Mouse (Mus musculus): ENCODE measurements around the gene Pcsk4. TPM values are rescaled to one million over a fixed set of nuclear protein-coding genes. Genes with fewer than 3 reads are reported as not detected.

Gene Pcsk4
- total RNA-seq, 2 experiments from 2014 or later: 0.78 to 0.97 TPM

DNA sequence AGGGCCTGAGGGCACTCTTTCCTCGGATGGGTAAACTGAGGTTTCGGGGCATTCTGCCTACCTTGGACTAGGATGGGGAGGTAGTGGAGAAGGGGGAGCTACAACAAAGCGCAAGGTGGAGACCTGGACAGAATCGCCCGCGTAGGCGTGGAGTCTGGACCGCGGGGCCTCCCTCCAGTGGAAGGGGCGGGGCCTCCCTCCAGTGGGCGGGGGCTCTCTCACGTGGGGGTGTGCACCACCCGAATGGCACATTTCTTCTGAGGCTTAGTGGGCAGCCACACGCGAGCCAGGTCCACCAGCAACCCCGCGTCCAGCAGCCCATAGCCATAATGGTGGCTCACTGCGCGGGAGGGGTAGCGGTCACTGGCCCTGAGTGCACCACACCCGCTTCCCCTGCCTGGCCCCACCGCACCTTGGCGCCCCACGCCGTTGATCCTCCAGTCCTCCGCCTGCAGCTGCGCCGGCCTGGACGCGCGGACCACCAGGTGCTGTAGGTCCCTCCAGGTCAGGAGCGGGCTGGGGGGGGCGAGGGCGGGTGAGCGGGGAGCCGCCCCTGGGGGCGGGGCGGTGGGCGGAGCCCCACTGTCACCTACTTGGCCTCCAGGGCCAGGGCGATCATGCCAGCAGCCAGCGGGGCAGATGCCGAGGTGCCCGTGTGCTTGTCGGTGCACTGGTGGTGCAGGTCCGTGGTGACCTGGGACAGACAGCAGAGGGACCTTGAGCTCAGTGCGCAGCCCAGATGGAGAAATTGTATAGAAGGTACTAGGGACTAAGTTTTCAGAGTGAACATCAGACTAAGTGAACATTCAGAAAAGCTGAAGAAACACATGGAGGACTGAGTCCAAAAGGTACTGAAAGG is 5.8 kb downstream of the Pcsk4 start:
- DNase-seq (ENCODE audit: low spot score): peak; percentile 72

DNA sequence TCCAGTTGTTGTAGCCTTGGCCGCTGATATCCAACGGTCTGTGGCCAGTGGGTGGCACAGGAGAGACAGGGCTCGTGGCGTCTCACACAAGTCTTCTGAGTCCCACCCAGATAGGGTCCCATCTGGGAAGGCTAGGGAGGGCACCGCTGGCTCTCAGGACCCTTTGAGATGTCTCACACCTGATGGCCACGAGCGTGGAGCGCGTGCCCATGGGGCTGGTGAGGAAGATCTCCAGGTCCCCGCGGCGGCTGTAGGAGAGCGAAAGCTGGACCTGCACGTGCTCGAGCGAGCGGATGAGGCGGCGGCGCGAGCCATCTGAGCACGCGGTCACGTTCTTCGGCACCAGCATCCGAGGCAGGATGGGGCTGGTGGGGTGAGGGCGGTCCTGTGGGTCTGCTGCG is 6.5 kb downstream of the Pcsk4 start:
- DNase-seq (ENCODE audit: low spot score): no peak

DNA sequence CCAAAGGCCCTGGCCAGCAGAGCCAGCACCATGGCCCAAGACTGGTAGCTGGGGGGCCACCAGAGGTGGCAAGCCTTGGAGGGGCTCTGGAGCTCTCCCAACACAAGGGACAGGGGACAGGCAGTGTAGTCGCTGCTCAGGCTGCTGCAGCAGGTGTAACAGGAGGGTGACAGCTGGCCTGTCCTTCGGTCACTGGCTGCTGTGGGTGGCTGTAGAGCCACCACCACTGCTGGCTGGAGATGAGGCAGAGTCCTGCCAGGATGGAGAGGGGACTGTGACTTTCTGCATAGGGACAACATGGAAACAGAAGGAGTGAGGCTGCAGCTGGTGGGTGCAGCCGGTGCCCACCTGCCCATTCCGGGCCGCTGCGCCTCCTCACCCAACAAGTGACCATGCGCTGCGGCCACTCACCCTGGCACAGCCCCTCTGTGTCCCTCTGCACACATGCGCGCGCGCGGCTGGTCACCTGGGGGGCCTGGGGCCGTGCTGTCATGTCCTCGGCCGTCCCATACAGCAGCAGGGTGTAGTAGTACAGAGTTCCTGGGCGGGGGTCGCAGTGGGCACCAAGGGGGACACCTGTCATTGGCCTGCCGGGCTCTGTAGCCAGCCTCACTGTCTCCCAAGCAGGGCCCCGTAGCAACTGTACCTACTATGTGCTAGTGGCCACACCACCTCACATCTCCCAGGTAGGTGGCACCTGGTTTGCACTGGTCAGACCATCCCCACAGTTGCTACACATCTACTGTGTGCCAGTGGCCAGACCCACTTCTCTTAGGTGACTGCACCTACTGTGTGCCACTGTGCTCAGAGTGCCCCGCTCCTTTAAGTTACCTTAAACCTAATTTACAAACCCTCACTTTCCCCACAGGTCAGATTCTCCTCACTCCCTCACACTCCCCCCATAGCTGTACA is 7.4 kb downstream of the Pcsk4 start:
- no peak for DNase-seq (ENCODE audit: low spot score)

DNA sequence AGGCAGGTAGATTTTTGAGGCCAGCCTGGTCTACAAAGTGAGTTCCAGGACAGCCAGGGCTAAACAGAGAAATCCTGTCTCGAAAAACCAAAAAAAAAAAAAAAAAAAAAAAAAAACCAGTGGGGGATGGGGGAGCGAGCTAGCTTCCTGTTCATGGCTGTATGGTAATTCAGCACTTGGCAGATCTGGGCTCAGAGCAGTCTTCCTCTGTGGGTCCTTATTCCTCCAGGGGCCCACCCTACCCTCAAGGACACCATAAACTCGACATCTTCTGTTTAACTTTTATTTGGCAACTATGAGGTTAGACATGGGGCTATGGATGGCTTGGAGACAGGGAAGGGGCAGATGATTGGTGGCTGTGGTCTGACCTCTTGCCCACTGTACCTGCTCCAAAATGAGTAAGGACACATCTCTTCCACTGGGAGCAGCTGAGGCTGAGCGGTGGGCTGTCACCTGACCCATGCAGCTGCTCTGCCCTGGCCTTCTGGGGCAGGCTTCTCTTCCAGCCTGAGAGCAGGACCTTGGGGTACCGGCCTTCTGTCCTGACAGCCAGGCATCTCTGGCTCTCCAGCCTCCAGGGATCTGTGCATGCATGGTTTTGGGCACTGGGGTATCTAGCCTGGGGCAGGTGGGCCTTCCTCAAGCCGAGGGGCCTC is 8.2 kb downstream of the Pcsk4 start:
- DNase-seq (ENCODE audit: low spot score): no peak

DNA sequence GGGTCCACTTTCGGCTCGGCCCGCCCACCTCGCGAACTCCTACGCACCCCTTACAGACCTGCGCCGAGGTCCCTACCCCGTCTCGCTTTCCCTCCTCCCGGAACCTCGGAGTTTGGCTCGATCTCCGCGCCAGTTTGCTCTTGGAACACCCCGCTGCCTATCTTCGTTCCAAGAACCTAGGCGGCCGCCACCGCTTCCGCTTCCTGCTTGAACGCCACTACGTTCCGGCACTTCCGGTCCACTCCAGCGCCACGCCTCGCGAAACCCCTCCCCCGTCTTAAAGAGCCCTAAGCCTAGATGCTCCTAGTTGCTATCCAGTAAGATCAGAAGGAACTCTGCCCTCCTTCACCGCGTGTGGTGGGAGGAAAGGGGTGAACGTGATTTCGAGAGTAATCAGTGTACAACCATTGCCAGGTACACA is 8.9 kb downstream of the Pcsk4 start, which contains the start of gene 2310011J03Rik:
Gene 2310011J03Rik, minus strand, starts transcription at position 198 of the 421 bp plus-strand sequence.
- DNase-seq (ENCODE audit: low spot score): peak; percentile 94

DNA sequence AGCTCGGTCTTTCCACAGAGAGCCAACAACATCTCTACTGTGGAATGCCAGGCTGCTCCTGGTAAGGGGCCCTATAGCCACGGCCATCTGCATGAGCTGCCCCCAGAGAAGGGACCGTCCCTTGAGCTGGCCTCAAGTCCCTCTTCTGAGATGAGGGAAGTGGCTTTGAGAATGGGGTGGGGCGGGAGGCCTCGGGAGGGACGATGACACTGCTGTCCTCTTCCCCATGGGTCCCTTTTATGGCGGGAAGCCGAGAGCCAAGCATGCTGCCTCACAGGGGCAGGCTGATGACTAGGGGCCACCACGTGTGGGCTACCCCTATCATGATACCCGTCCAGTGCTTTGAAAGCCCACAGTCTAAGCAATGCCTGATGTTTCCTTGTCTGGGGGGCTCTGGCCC is 12.3 kb downstream of the Pcsk4 start:
- no peak for DNase-seq (ENCODE audit: low spot score)

DNA sequence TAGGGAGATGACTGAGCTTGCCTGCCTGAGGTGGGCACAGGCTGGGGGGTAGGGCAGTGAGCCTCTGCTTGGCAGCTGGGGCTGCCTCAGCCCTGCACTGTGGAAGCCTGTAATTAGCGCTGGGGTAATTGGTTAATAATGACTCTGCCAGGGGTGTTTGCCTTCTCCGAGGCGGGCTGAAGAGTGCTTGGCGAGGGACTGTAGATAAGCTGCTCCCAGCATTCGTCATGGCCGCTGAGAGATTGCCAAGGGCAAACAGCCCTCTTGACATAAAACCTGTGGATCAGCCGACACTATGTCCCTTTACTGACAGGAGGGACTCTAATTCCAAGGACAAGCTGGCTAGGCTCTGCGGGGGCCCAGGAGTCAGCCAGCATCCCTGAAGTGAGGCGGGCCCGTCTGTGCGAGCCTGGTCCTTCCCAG is 12.9 kb downstream of the Pcsk4 start:
- no peak for DNase-seq (ENCODE audit: low spot score)

DNA sequence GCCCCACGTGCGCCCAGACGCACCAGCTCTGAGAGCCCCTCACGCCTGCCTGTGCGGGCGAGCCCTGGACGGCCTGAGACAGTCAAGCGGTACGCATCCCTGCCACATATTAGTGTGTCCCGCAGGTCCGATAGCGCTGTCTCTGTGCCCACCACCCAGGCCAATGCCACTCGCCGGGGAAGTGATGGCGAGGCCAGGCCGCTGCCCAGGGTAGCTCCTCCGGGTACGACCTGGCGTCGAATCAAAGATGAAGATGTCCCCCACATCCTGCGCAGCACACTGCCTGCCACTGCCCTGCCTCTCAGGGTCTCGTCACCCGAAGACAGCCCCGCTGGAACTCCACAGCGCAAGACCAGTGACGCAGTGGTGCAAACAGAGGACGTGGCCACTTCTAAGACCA is 14.0 kb downstream of the Pcsk4 start:
- DNase-seq (ENCODE audit: low spot score): no peak

DNA sequence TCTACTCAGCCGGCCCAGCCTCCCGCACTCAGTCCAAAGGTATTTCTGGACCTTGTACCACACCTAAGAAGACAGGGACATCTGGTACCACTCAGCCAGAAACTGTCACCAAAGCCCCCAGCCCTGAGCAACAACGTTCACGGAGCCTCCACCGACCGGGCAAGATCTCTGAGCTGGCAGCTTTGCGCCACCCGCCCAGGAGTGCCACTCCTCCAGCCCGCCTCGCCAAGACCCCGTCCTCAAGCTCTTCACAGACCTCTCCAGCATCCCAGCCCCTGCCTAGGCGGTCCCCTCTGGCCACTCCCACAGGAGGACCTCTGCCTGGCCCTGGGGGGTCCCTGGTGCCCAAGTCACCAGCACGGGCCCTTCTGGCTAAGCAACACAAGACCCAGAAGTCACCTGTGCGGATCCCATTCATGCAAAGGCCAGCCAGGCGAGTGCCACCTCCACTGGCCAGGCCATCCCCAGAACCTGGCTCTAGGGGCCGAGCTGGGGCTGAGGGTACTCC is 14.8 kb downstream of the Pcsk4 start:
- DNase-seq (ENCODE audit: low spot score): no peak

DNA sequence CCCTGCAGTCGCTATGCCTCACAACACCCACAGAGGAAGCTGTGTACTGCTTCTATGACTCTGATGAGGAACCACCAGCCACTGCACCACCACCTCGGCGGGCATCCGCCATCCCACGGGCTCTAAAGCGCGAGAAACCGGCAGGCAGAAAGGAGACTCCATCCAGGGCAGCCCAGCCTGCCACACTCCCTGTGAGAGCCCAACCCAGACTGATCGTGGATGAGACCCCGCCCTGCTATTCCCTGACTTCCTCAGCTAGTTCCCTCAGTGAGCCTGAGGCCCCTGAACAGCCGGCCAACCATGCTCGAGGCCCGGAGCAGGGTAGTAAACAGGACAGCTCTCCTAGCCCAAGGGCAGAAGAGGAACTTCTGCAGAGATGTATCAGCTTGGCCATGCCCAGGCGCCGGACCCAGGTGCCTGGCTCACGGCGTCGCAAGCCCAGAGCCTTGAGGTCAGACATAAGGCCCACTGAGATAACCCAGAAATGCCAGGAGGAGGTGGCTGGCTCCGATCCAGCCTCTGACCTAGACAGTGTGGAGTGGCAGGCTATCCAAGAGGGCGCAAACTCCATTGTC is 15.6 kb downstream of the Pcsk4 start:
- DNase-seq (ENCODE audit: low spot score): no peak

DNA sequence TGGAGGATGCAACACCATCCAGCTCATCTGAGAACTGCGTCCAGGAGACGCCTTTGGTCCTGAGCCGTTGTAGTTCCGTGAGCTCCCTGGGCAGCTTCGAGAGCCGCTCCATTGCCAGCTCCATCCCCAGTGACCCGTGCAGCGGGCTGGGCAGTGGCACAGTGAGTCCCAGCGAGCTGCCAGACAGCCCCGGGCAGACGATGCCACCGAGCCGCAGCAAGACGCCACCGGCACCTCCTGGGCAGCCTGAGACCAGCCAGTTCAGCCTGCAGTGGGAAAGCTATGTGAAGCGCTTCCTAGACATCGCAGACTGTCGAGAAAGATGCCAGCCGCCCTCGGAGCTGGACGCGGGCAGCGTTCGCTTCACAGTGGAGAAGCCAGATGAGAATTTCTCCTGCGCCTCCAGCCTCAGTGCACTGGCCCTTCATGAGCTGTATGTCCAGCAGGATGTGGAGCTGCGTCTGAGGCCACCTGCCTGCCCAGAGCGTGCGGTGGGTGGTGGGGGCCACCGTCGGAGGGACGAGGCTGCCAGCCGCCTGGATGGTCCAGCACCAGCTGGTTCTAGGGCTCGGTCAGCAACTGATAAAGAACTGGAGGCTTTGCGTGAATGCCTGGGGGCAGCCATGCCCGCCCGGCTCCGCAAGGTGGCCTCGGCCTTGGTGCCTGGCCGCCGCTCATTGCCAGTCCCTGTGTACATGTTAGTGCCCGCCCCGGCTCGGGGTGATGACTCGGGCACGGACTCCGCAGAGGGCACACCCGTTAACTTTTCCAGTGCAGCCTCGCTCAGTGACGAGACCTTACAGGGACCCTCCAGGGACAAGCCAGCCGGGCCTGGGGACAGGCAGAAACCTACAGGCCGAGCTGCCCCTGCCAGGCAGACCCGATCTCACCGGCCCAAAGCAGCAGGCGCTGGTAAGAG is 16.5 kb downstream of the Pcsk4 start:
- DNase-seq (ENCODE audit: low spot score): no peak

DNA sequence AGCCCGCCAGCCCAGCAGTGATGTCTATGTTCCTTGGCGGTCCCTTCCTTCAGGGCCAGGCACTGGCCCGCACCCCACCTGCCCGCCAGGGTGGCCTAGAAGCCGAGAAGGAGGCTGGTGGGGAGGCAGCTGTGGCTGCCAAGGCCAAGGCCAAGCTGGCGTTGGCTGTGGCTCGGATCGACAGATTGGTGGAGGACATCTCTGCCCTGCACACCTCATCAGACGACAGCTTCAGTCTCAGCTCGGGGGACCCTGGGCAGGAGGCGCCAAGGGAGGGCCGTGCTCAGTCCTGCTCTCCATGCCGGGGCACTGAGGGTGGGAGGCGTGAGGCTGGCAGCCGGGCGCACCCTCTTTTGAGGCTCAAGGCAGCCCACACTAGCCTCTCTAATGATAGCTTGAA is 17.7 kb downstream of the Pcsk4 start:
- no peak for DNase-seq (ENCODE audit: low spot score)

DNA sequence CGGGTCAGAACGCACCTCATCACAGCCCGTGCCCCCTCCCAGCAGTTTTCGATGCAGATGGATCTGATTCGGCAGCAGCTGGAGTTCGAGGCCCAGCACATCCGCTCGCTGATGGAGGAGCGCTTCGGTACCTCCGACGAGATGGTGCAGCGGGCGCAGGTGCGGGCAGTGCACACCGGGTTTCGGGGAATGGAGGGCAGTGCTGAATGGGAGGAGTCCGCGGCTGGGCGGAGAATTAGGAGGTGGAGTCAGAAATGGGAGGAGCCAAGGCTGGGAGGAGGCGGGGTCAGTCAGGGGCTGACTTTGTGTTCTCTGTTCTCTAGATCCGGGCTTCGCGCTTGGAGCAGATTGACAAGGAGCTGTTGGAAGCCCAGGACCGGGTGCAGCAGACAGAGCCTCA is 24.4 kb downstream of the Pcsk4 start:
- no peak for DNase-seq (ENCODE audit: low spot score)

DNA sequence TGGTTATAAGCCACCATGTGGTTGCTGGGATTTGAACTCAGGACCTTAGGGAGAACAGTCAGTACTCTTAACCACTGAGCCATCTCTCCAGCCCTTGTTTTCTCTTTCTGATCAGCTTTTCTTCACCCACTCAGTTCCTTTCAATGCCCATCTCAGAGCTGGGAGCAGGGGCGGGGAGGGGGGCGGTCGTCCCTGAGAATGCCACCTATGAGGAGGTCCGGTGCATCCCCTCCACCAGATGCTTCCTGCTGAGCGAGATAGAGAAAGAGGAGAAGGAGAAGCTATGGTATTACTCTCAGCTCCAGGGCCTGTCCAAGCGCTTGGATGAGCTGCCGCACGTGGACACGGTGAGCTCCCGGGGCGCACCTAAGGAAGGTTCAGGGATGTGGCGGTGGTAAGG is 24.8 kb downstream of the Pcsk4 start:
- no peak for DNase-seq (ENCODE audit: low spot score)

DNA sequence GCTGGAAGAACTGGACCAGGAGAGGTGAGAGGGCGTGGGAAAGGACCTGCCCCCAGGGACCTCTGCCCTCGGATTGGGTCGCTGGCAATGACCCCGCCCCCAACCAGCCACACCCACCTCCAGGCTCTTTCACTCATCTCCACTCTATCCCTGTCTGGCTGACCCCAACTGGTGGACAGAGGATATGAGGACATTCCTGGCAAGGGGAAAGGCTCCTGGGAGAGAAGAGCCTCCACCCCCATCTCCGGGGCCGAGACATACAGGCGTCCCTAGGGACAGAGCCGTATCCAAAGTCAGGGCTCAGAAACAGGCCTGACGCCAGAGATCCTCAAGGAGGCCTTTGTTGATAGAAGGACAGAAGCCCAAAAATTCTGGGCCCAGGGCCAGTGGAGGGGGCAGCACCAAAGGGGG is 26.8 kb downstream of the Pcsk4 start:
- peak; percentile 83 for DNase-seq (ENCODE audit: low spot score)

DNA sequence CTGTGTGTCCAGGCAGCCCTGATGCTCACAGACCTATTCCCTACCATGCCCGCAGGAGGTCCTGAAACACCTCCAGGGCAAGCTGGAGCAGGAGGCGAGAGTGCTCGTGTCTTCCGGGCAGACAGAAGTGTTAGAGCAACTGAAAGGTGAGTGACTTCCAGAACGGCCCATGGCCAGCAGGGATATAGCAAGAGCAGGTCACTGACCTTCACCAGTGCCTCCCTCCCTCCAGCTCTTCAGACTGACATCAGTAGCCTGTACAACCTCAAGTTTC is 27.3 kb downstream of the Pcsk4 start:
- no peak for DNase-seq (ENCODE audit: low spot score)

DNA sequence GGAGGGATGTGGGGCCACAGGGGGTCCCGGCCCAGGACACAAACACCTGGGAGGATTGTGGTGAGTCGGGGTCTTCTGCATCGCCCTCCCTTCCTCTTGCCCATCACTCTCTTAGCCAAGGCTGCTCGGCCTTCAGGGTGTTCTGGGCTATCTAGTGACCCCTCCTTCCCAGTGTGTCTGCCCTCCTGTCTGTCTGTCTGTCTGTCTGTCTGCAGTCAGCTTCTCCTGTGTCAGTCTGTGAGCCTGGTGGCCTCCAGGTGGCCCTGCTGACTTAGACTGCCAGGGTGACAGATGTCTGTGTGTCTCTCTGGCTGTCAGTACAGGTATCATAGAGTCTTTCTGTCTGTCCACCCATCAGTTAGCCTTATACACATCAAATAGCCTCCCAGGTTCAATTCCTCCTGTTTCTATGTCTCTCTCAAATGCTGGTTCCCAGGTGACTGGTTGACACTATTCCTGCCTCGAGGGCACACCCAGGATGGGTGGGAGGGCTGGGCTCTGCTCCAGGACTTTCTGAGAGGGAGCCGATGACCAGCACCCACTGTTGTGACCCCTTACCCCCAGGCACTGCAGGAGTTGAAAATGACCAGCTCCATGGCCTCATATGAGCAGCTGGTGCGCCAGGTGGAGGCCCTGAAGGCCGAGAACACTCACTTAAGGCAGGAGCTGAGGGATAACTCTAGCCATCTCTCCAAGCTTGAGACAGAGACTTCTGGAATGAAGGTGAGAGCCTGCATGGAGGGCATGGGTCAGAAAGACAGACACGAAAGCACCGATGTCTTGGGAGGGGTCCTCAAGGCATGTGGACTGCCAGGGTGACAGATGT is 27.8 kb downstream of the Pcsk4 start:
- DNase-seq (ENCODE audit: low spot score): no peak

DNA sequence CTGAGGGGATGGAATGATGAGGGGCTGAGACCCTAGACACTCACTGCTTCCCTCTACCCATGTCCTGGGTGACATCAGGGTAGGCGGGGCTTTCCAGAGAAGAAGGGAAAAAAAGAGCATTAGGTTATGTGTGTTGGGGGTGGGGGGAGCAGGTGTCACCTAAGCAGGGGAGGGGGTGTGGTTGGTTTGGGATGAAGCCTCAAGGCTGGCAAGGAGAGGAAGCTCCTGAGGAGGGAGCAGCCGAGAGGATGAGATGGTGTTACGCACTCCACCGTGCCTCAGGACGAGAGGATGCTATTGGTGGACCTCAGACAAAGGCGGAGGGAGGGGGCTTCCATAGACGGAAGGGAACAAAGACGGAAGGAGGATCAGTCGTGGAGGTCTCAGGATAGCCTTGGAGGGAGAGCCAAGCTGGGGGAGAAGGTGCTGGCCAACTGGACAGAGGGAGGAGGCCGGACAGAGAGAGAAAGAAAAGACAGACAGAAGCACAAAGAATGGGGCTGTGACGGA is 28.6 kb downstream of the Pcsk4 start:
- DNase-seq (ENCODE audit: low spot score): no peak

DNA sequence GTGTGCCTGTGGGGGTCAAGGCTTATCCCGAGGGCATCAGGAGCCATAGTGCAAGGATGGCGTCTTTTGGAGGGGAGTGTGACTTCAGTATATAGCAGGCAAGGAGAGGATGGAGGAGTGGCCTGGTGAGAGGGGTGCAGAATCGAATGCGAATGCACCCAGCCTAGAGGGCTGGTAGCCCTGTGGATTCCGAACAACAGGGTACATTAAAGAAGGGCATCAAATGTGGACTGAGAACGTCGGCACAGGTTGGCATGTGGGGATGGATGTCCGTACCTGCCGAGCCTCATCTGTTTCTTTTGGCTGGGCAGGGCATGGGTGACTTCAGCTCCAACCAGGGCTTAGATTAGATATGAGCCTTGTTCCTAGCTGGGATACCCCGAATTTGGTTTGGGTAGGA is 29.5 kb downstream of the Pcsk4 start:
- DNase-seq (ENCODE audit: low spot score): no peak

All from gastrocnemius, adult 18-20 months (tissue).